Mouse (Mus musculus) MEL (cell line): ENCODE measurements at regions not wholly inside any gene's neighbourhood (a gene's known extent, or its start where the extent isn't known, plus 50 kb on each side); places are given as distances from the start of the nearest gene placed in this dataset.

Source experiments
- DNase-seq: peaks from one replicate; pipeline ENCODE4 v3.0.0; 2011; ENCODE audit warnings: low read depth, low spot score
- H3K27ac ChIP-seq: 2 replicates; pipeline ENCODE4 v1.5.1; 2012; ENCODE audit warnings: low read depth, mild to moderate bottlenecking, control low read depth, low read length, moderate library complexity; ENCODE audit not compliant: control insufficient read depth
- H3K27me3 ChIP-seq, 2 experiments: fragments of 150-350 bp in 1 of 2; sonication (generic) in 1 of 2; 2 replicates each; pipeline ENCODE4 v1.6.1; 2012; ENCODE audit warnings: low read length in 2 of 2, mild to moderate bottlenecking in 2 of 2, improper control_type of control experiment in 1 of 2, moderate library complexity in 1 of 2; ENCODE audit not compliant: insufficient read depth in 2 of 2, control insufficient read depth in 1 of 2
- H3K36me3 ChIP-seq, 2 experiments: 2 replicates each; pipeline ENCODE4 v1.6.1; 2012 to 2014; ENCODE audit warnings: low read length in 2 of 2, improper control_type of control experiment in 1 of 2, inconsistent platforms in 1 of 2, mild to moderate bottlenecking in 1 of 2; ENCODE audit not compliant: insufficient read depth in 2 of 2, control insufficient read depth in 1 of 2
- H3K4me1 ChIP-seq, 2 experiments: fragments of 150-350 bp in 1 of 2; sonication (generic) in 1 of 2; 2 replicates each; pipeline ENCODE4 v1.6.1; 2012; ENCODE audit warnings: low read length in 2 of 2, improper control_type of control experiment in 1 of 2, mild to moderate bottlenecking in 1 of 2; ENCODE audit not compliant: insufficient read depth in 2 of 2, control insufficient read depth in 1 of 2
- H3K4me3 ChIP-seq, 2 experiments: fragments of 150-350 bp in 1 of 2; sonication (generic) in 1 of 2; 2 replicates each; pipeline ENCODE4 v1.5.1; 2012; ENCODE audit warnings: low read depth in 2 of 2, low read length in 2 of 2, mild to moderate bottlenecking in 2 of 2, moderate library complexity in 2 of 2, control low read depth in 1 of 2, improper control_type of control experiment in 1 of 2; ENCODE audit not compliant: control insufficient read depth in 1 of 2, insufficient read depth in 1 of 2
- H3K79me2 ChIP-seq: 2 replicates; pipeline ENCODE4 v1.6.1; 2012; ENCODE audit warnings: mild to moderate bottlenecking, low read length, moderate library complexity; ENCODE audit not compliant: control insufficient read depth, poor library complexity, insufficient read depth
- H3K9ac ChIP-seq: 2 replicates; pipeline ENCODE4 v1.6.1; 2012; ENCODE audit warnings: low read depth, mild to moderate bottlenecking, control low read depth, low read length, moderate library complexity; ENCODE audit not compliant: control insufficient read depth, poor library complexity, severe bottlenecking
- H3K9me3 ChIP-seq: fragments of 150-350 bp; sonication (generic); replicated peaks from 2 replicates; pipeline ENCODE4 v1.6.1; 2012; ENCODE audit warnings: mild to moderate bottlenecking, low read length, improper control_type of control experiment, moderate library complexity; ENCODE audit not compliant: insufficient read depth
- BHLHE40 ChIP-seq: IDR thresholded peaks from 2 replicates; pipeline ENCODE4 v1.6.1; 2012; ENCODE audit warnings: low read depth, mild to moderate bottlenecking, inconsistent platforms, low read length, improper control_type of control experiment, borderline replicate concordance
- CHD2 ChIP-seq: IDR thresholded peaks from 2 replicates; pipeline ENCODE4 v1.6.1; 2011; ENCODE audit warnings: low read length, improper control_type of control experiment
- E2F4 ChIP-seq: IDR thresholded peaks from 2 replicates; pipeline ENCODE4 v1.6.1; 2011; ENCODE audit warnings: low read depth, low read length, improper control_type of control experiment, borderline replicate concordance
- ELF1 ChIP-seq: IDR thresholded peaks from 2 replicates; pipeline ENCODE4 v1.6.1; 2014; ENCODE audit warnings: low read depth, mild to moderate bottlenecking, inconsistent platforms, low read length, improper control_type of control experiment, moderate library complexity
- EP300 ChIP-seq, 2 experiments: IDR thresholded peaks; 2 replicates each; pipeline ENCODE4 v1.6.1; 2011; ENCODE audit warnings: improper control_type of control experiment in 2 of 2, low read length in 2 of 2, low read depth in 1 of 2, mild to moderate bottlenecking in 1 of 2
- ETS1 ChIP-seq: IDR thresholded peaks from 2 replicates; pipeline ENCODE4 v1.6.1; 2012; ENCODE audit warnings: low read depth, mild to moderate bottlenecking, inconsistent platforms, low read length, improper control_type of control experiment, moderate library complexity
- GABPA ChIP-seq: IDR thresholded peaks from 2 replicates; pipeline ENCODE4 v1.6.1; 2012; ENCODE audit warnings: low read depth, mild to moderate bottlenecking, inconsistent platforms, low read length, improper control_type of control experiment, moderate library complexity
- GATA1 ChIP-seq: IDR thresholded peaks from 2 replicates; pipeline ENCODE4 v1.6.1; 2011; ENCODE audit warnings: low read depth, low read length, improper control_type of control experiment
- HCFC1 ChIP-seq: IDR thresholded peaks from 2 replicates; pipeline ENCODE4 v1.6.1; 2012; ENCODE audit warnings: low read depth, mild to moderate bottlenecking, inconsistent platforms, low read length, improper control_type of control experiment, moderate library complexity
- JUND ChIP-seq: IDR thresholded peaks from 2 replicates; pipeline ENCODE4 v1.6.1; 2011; ENCODE audit warnings: low read depth, mild to moderate bottlenecking, improper control_type of control experiment, low read length
- MAFK ChIP-seq: IDR thresholded peaks from 2 replicates; pipeline ENCODE4 v1.6.1; 2011; ENCODE audit warnings: low read depth, mild to moderate bottlenecking, low read length, improper control_type of control experiment, borderline replicate concordance
- MAX ChIP-seq: IDR thresholded peaks from 2 replicates; pipeline ENCODE4 v1.6.1; 2011; ENCODE audit warnings: low read length, improper control_type of control experiment
- MAZ ChIP-seq: IDR thresholded peaks from 2 replicates; pipeline ENCODE4 v1.6.1; 2012; ENCODE audit warnings: low read depth, mild to moderate bottlenecking, inconsistent platforms, low read length, improper control_type of control experiment
- MXI1 ChIP-seq: IDR thresholded peaks from 2 replicates; pipeline ENCODE4 v1.6.1; 2011; ENCODE audit warnings: mild to moderate bottlenecking, low read depth, low read length, improper control_type of control experiment
- MYC ChIP-seq: IDR thresholded peaks from 2 replicates; pipeline ENCODE4 v1.6.1; 2011; ENCODE audit warnings: low read depth, mild to moderate bottlenecking, low read length, improper control_type of control experiment, moderate library complexity
- NELFE ChIP-seq: IDR thresholded peaks from 2 replicates; pipeline ENCODE4 v1.6.1; 2011; ENCODE audit warnings: low read depth, low read length, improper control_type of control experiment
- NRF1 ChIP-seq: IDR thresholded peaks from 2 replicates; pipeline ENCODE4 v1.6.1; 2014; ENCODE audit warnings: low read depth, mild to moderate bottlenecking, inconsistent platforms, low read length, improper control_type of control experiment, moderate library complexity; ENCODE audit not compliant: poor library complexity, insufficient read depth, severe bottlenecking
- POLR2AphosphoS2 ChIP-seq: IDR thresholded peaks from 2 replicates; pipeline ENCODE4 v1.6.1; 2011; ENCODE audit warnings: low read length, improper control_type of control experiment
- RCOR1 ChIP-seq: IDR thresholded peaks from 2 replicates; pipeline ENCODE4 v1.6.1; 2012; ENCODE audit warnings: low read depth, mild to moderate bottlenecking, inconsistent platforms, low read length, improper control_type of control experiment
- SIN3A ChIP-seq: IDR thresholded peaks from 2 replicates; pipeline ENCODE4 v1.6.1; 2012; ENCODE audit warnings: low read length, improper control_type of control experiment, inconsistent platforms
- SMC3 ChIP-seq: IDR thresholded peaks from 2 replicates; pipeline ENCODE4 v1.6.1; 2011; ENCODE audit warnings: low read depth, low read length, improper control_type of control experiment
- TAL1 ChIP-seq: IDR thresholded peaks from 2 replicates; pipeline ENCODE4 v1.6.1; 2012; ENCODE audit warnings: mild to moderate bottlenecking, inconsistent platforms, low read length, moderate library complexity, mixed read lengths
- TCF12 ChIP-seq: IDR thresholded peaks from 2 replicates; pipeline ENCODE4 v1.6.1; 2014; ENCODE audit warnings: low read depth, mild to moderate bottlenecking, inconsistent platforms, low read length, improper control_type of control experiment, moderate library complexity
- UBTF ChIP-seq: IDR thresholded peaks from 2 replicates; pipeline ENCODE4 v1.6.1; 2012; ENCODE audit warnings: low read depth, mild to moderate bottlenecking, inconsistent platforms, low read length, improper control_type of control experiment, moderate library complexity, borderline replicate concordance; ENCODE audit not compliant: insufficient read depth
- ZC3H11A ChIP-seq: IDR thresholded peaks from 2 replicates; pipeline ENCODE4 v1.6.1; 2012; ENCODE audit warnings: low read depth, mild to moderate bottlenecking, inconsistent platforms, low read length, improper control_type of control experiment
- ZKSCAN1 ChIP-seq: IDR thresholded peaks from 2 replicates; pipeline ENCODE4 v1.6.1; 2012; ENCODE audit warnings: low read depth, mild to moderate bottlenecking, inconsistent platforms, low read length, improper control_type of control experiment, moderate library complexity
- ZNF384 ChIP-seq: IDR thresholded peaks from 2 replicates; pipeline ENCODE4 v1.6.1; 2012; ENCODE audit warnings: low read depth, mild to moderate bottlenecking, inconsistent platforms, low read length, improper control_type of control experiment

DNA sequence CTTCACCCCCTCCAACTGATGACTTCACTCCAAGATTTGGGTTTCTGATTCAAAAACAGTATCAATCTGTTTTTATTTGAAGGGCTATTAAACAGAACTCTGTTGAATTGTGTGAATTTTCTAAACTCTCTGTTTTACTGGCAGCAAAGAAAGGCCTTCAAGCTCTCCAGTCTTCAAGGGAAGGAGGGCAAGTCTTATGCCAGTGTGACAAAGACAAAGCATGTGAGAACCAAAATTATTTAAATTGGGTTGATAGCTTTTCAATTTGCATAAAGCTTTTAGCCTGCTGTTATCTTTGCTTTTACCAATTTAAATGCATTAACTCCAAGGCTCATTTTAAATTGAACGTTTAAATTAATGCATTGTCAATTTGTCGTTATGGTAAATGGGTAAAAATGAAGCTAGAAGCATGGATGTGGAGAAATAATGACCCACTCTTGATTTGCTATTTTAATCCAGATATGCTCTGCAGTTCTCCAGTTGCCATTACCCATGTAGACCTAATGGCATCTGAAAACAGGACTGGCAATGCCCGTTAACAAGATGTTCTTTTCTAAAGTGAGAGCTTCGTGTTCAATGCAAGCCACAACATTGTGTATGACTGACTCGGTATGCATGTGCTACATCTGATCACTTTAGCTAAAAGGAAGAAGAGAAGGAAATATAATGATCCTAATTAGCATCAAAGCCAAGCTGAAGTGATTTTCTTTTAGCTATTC is 375.0 kb upstream of the Cntn5 start:
- Histone ChIP-seq H3K27me3 (no peaks in the 10 kb centered on the region), H3K36me3 (no peaks in the 10 kb centered on the region), H3K4me1 (no peaks in the 10 kb centered on the region), H3K4me3 (no peak overlapping the region), H3K9me3 (no peaks in the 10 kb centered on the region), H3K27ac (no peak overlapping the region), H3K79me2 (no peaks in the 10 kb centered on the region), H3K9ac (no peak overlapping the region)
- no peak for TF ChIP-seq TAL1
- no peak for TF ChIP-seq RCOR1
- no peak for TF ChIP-seq EP300 (IDR thresholded peaks at IDR 0.05; ENCODE audit: low read depth in 1 of 2, low read length in 2 of 2)
- no peak for DNase-seq

DNA sequence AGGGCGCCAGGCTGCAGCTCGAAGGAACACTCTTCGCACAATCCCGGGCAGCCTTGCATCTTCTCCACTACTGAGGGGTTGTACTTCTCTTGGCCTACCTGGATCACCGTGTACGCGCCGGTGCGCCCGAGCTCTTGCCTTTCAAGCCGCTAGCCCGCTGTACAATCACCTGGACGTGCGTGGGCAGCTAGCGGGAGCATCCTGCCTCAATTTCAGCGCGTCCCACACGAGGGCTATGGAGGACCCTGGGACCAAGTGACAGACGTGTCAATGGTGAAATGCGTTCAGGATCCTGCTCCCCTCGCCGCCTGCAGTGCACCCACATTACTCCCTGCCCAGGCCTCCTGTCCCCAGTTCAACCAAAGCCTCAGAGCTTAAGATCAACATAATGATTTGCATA is 373.2 kb upstream of the Cntn5 start:
- no peak overlapping the region for H3K9ac ChIP-seq
- no peaks in the 10 kb centered on the region for H3K36me3 ChIP-seq
- no peaks in the 10 kb centered on the region for H3K27me3 ChIP-seq
- H3K79me2 ChIP-seq = no peaks in the 10 kb centered on the region
- DNase-seq = no peak
- H3K4me1 ChIP-seq = no peaks in the 10 kb centered on the region
- no peak overlapping the region for H3K27ac ChIP-seq
- no peak for TF ChIP-seq MAX
- no peak for TF ChIP-seq MYC
- TF ChIP-seq NRF1 = no peak
- TF ChIP-seq NELFE = no peak
- no peak for TF ChIP-seq GATA1
- TF ChIP-seq ZC3H11A = no peak
- no peak for TF ChIP-seq SIN3A
- no peak for TF ChIP-seq POLR2AphosphoS2
- H3K9me3 ChIP-seq = no peaks in the 10 kb centered on the region
- H3K4me3 ChIP-seq = no peak overlapping the region

DNA sequence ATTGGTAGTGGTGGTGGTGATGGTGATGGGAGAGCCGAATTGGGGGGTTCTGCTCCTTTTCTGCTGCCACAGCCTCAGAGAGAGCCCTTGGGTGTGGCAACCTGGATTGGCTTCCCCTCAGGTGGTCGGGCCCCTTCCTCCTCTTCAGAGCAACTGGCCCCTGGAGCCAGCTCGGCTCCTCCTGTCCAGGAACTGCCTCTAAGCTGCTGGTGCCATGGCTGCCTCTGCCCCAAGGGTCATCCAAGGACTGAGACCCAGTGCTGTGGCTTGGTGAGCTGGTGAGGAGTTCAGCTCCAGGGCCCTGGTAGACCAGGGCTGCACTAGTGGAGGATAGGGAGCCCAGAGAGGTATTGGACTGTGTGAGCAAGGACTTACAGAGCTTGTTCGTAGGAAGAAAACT is 372.4 kb upstream of the Cntn5 start:
- Histone ChIP-seq H3K79me2 (no peaks in the 10 kb centered on the region), H3K4me1 (no peaks in the 10 kb centered on the region), H3K27ac (no peak overlapping the region), H3K9me3 (no peaks in the 10 kb centered on the region), H3K27me3 (no peaks in the 10 kb centered on the region), H3K4me3 (no peak overlapping the region), H3K9ac (no peak overlapping the region), H3K36me3 (no peaks in the 10 kb centered on the region)
- no peak for TF ChIP-seq MAX
- TF ChIP-seq E2F4 = no peak
- no peak for TF ChIP-seq CHD2
- no peak for TF ChIP-seq MXI1
- no peak for TF ChIP-seq NRF1
- no peak for TF ChIP-seq ZNF384
- TF ChIP-seq ELF1 = no peak
- no peak for TF ChIP-seq UBTF
- no peak for TF ChIP-seq ETS1
- TF ChIP-seq JUND = no peak
- TF ChIP-seq ZC3H11A = no peak
- no peak for TF ChIP-seq ZKSCAN1
- TF ChIP-seq MAZ = no peak
- no peak for TF ChIP-seq HCFC1
- TF ChIP-seq GABPA = no peak
- no peak for TF ChIP-seq BHLHE40
- no peak for TF ChIP-seq TCF12
- TF ChIP-seq MAFK = no peak
- no peak for TF ChIP-seq TAL1
- TF ChIP-seq SMC3 = no peak
- no peak for DNase-seq
